Mouse (Mus musculus) B cell, adult 67 days (primary cell): ENCODE measurements around the gene Imp3. TPM values are rescaled to one million over a fixed set of nuclear protein-coding genes. Genes with fewer than 3 reads are reported as not detected.

Experiments used
- total RNA-seq, 2 experiments: library from RNA; stranded (reverse); gene quantifications; 4 replicates each; pipeline ENCODE4 v1.2.4; 2023

Imp3 gene
- 10 to 100 TPM; 73.8 to 76.2 TPM for total RNA-seq

GRCm38 (mm10) chr9:56937223-56938160, at the start of gene Imp3:
Gene Imp3 (plus strand): TSS chr9:56937475.

GRCm38 (mm10) chr9:56928041-56928811, 9.0 kb upstream of the Imp3 start, which contains the start of gene Snx33:
Gene Snx33 (minus strand): TSS chr9:56928371.

GRCm38 (mm10) chr9:56950414-56951400, 13.4 kb downstream of the Imp3 start, which contains the start of gene Snupn:
Gene Snupn (plus strand): TSS chr9:56950878.

Other genes with a start within 250 kb of the Imp3 start
- not detected for gene Lingo1, start 141.0 kb upstream of the Imp3 start, total RNA-seq
- not detected for gene Odf3l1, start 72.8 kb upstream of the Imp3 start, total RNA-seq
- not detected for gene Cspg4, start 72.4 kb upstream of the Imp3 start, total RNA-seq
- 10 to 100 TPM; 12.8 to 14.1 TPM for gene Snx33, start 9.1 kb upstream of the Imp3 start, total RNA-seq
- gene Snupn, start 13.4 kb downstream of the Imp3 start, total RNA-seq = 10 to 100 TPM in 1 of 2 experiments, 1 to 10 TPM in 1; 9.5 to 12.5 TPM
- gene Ptpn9, start 57.4 kb downstream of the Imp3 start, total RNA-seq = 10 to 100 TPM; 15.1 to 16.6 TPM
- gene Sin3a, start 134.6 kb downstream of the Imp3 start, total RNA-seq = 100 to 1,000 TPM; 145 to 149 TPM
- 100 to 1,000 TPM; 112 to 135 TPM for gene Man2c1, start 193.2 kb downstream of the Imp3 start, total RNA-seq
- 10 to 100 TPM; 45.6 to 58.4 TPM for gene Neil1, start 210.8 kb downstream of the Imp3 start, total RNA-seq
- gene Commd4, start 220.9 kb downstream of the Imp3 start, total RNA-seq = 100 to 1,000 TPM; 120 to 122 TPM